Mouse (Mus musculus) spleen, adult 2 months (tissue): ENCODE measurements around the gene Taf1c. TPM values are rescaled to one million over a fixed set of nuclear protein-coding genes. Genes with fewer than 3 reads are reported as not detected.
A peak's percentile ranks its signal among the peaks of the same experiment; 100 is the strongest.

Experiments
- DNase-seq, 2 experiments: peaks; one replicate each; pipeline versions ENCODE4 v3.0.0 to v3.0.0-alpha.2; 2012 to 2021; ENCODE audit warnings: low spot score in 2 of 2, low read depth in 1 of 2
- H3K27ac ChIP-seq: fragments of 200-500 bp; 2 replicates; pipeline ENCODE4 v1.5.1; 2012; ENCODE audit warnings: low read length, inconsistent platforms; ENCODE audit not compliant: insufficient read depth
- H3K27me3 ChIP-seq: fragments of 200-500 bp; 2 replicates; pipeline ENCODE4 v1.6.1; 2012; ENCODE audit warnings: mild to moderate bottlenecking, moderate library complexity, low read length, inconsistent platforms; ENCODE audit not compliant: control insufficient read depth, insufficient read depth
- H3K36me3 ChIP-seq: fragments of 200-500 bp; 2 replicates; pipeline ENCODE4 v1.6.1; 2012; ENCODE audit warnings: mild to moderate bottlenecking, low read length, inconsistent platforms; ENCODE audit not compliant: control insufficient read depth, insufficient read depth
- H3K4me1 ChIP-seq: fragments of 200-500 bp; 2 replicates; pipeline ENCODE4 v1.6.1; 2011; ENCODE audit warnings: inconsistent platforms; ENCODE audit not compliant: control insufficient read depth, insufficient read depth, insufficient read length
- H3K4me3 ChIP-seq: fragments of 200-500 bp; 2 replicates; pipeline ENCODE4 v1.5.1; 2011; ENCODE audit warnings: mild to moderate bottlenecking, inconsistent platforms; ENCODE audit not compliant: insufficient read depth, insufficient read length; ENCODE audit errors: extremely low read depth
- CTCF ChIP-seq: fragments of 200-500 bp; IDR thresholded peaks from 2 replicates; pipeline ENCODE4 v1.5.1; 2011; ENCODE audit warnings: mild to moderate bottlenecking, inconsistent platforms; ENCODE audit not compliant: insufficient read depth, insufficient read length, insufficient replicate concordance; ENCODE audit errors: extremely low read depth
- POLR2A ChIP-seq: fragments of 200-500 bp; IDR thresholded peaks from 2 replicates; pipeline ENCODE4 v1.6.1; 2011; ENCODE audit warnings: low read depth, low read length, inconsistent platforms
- WGBS: fragments of 180-500 bp; shearing (Covaris S2); methylation state at CpG from one replicate; pipeline ENCODE4 v1.1.7; 2018; 5-methylcytosine and 5-hydroxymethylcytosine counted together
- polyA plus RNA-seq: library from polyadenylated mRNA; depleted of rRNA; stranded (reverse); fragments of >200 nt; gene quantifications from 2 replicates; pipeline ENCODE4 v1.2.3, GENCODE M21; 2012; rRNA removed

Gene Taf1c
- polyA plus RNA-seq, 1 experiment: 28.7 TPM

DNA sequence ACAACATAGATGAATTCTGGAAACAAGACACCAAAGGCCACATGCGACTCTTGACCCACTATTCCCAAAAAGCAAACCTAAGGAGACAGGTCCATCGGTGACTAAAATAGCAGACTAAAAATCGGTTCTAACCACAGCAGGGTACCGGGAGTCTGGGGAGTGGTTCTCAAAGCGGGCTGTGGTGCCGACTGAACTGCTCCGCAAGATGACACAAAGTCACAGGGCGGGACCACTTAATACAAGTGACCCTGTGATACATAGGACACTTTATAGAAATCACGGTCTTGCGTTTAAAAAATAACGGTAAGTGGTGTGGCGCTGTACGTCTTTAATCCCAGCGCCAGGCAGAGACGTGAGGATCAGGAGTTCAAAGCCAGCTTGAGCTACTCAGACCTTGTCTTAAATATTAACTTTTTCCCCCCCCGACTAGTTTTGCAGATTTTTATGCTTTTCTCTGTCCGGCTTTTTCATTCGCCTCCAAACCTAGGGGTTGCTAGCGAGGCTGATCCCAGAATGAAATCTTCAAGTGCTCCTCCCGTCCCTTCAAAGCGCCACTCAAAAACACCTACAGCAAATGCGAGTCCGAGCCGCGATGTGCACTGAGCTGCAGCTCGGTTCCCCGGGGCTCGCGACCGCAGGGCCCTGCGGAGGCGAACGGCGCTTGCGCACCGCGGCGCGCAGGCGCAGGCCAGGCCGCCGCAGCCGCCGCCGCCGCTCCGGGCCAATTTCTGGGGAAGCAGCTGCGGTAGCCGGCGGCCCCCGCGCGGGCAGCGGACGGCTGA lies 47.0 kb downstream of the Taf1c start:
- 1% methylated on average over 55 of the region's 55 CpGs for WGBS
- peaks cover 4% of the 10 kb centered on the region; the same call in 1 of the 2 replicates for H3K4me1 ChIP-seq
- no peak for TF ChIP-seq CTCF
- TF ChIP-seq POLR2A: peak; percentile 2; the same call in 1 of the 2 replicates
- peak overlapping the region; percentile 96 for H3K27ac ChIP-seq
- peaks cover 7% of the 10 kb centered on the region; the same call in 1 of the 2 replicates for H3K36me3 ChIP-seq
- peak in 1 of 2 experiments; percentile 76 for DNase-seq
- no peaks in the 10 kb centered on the region for H3K27me3 ChIP-seq
- peak overlapping the region; percentile 87 for H3K4me3 ChIP-seq

DNA sequence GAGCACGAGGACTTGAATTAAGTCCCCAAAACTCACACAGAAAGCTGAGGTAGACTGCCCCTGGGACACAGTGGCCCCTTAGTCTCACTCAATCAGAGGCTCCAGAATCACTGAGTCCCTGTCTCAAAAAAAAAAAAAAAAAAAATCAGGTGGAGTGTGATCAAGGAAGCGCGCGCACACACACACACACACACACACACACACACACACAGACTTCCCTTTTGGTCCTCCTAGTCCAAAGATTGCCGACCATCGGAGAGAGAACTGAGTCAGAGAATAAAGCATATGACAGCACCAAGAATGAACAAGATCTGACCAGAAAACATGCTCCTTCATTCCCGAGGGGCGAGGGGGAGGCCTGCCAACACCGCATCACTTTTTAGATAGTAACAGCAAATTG lies 47.9 kb downstream of the Taf1c start:
- H3K4me3 ChIP-seq: no peak overlapping the region
- no peak for TF ChIP-seq CTCF
- no peak for TF ChIP-seq POLR2A
- H3K27ac ChIP-seq: no peak overlapping the region
- peaks cover 4% of the 10 kb centered on the region; the same call in 1 of the 2 replicates for H3K4me1 ChIP-seq
- DNase-seq: no peak
- H3K27me3 ChIP-seq: no peaks in the 10 kb centered on the region
- H3K36me3 ChIP-seq: peaks cover 3% of the 10 kb centered on the region; the same call in 1 of the 2 replicates
- WGBS: 49% methylated on average over 9 of the region's 9 CpGs

DNA sequence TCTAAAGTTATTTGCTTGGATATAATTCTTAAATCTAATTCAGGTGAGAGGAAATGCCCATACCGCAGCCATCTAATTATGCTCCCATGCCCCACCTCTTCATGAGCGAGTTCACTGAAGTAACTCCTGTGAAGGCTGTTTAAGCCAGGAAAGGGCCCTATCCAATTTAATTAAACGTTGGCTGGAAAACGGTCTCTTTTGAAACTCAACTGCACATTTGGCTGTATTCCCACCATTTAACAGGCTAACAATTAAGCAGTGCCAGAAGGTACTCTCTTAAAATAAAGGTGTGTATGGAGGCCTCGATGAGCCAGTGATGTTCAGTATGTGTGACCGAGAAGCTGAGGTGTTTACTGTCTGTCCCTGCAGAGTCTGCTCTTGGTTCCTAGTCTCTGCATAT lies 49.2 kb downstream of the Taf1c start:
- H3K27me3 ChIP-seq: no peaks in the 10 kb centered on the region
- DNase-seq: no peak
- H3K27ac ChIP-seq: no peak overlapping the region
- WGBS: 86% methylated on average over 6 of the region's 6 CpGs
- TF ChIP-seq POLR2A (no peak), CTCF (no peak)
- no peaks in the 10 kb centered on the region for H3K36me3 ChIP-seq
- H3K4me1 ChIP-seq: peaks cover 4% of the 10 kb centered on the region; the same call in 1 of the 2 replicates
- H3K4me3 ChIP-seq: no peak overlapping the region

GRCm38 (mm10) chr8:119552967-119553366 lies 52.1 kb downstream of the Taf1c start:
- 72% methylated on average over 2 of the region's 2 CpGs for WGBS
- H3K4me3 ChIP-seq: no peak overlapping the region
- TF ChIP-seq POLR2A (no peak), CTCF (no peak)
- H3K27ac ChIP-seq: no peak overlapping the region
- H3K4me1 ChIP-seq: peaks cover 4% of the 10 kb centered on the region; the same call in 1 of the 2 replicates
- no peaks in the 10 kb centered on the region for H3K27me3 ChIP-seq
- no peaks in the 10 kb centered on the region for H3K36me3 ChIP-seq
- DNase-seq: no peak

DNA sequence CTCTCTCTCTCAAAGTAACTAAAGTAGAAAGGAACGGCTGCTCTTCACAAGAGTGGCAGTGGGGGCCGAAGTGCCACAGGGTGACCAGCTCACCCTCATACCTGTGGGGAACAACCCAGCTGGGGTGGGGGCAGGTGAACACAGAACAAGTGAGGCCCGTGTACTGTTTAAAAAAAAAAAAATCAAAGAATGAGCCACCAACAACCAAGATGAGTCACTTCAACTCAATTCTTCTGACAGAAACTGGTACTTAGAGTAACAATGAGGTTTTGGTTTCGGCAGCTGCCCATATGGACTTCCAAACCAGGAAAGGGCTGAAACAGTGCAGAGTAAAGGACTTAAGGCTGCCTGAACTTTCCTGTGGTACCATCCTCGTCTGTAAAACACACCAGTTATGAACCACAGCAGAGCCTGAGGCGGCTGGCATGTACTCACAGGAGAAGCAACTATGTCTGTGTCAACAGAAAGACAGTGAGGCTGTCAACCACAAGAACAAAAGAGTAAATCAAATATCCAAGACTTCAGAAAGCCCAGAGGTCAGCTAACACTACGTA lies 56.4 kb downstream of the Taf1c start:
- Histone ChIP-seq H3K27ac (no peak overlapping the region), H3K4me1 (no peaks in the 10 kb centered on the region; the same call in 1 of the 2 replicates), H3K36me3 (peaks cover 16% of the 10 kb centered on the region), H3K27me3 (no peaks in the 10 kb centered on the region), H3K4me3 (no peak overlapping the region)
- DNase-seq: no peak
- WGBS: 73% methylated on average over 7 of the region's 7 CpGs
- TF ChIP-seq CTCF: no peak
- no peak for TF ChIP-seq POLR2A

Other genes with a start within 250 kb of the Taf1c start
- gene Mlycd, start 210.3 kb downstream of the Taf1c start, polyA plus RNA-seq: 17.8 and 23.6 TPM in 2 replicates
- 15.6 and 20.7 TPM in 2 replicates for gene Osgin1, start 171.1 kb downstream of the Taf1c start, polyA plus RNA-seq
- gene Necab2, start 158.5 kb downstream of the Taf1c start, polyA plus RNA-seq: 0.23 and 0.27 TPM in 2 replicates
- gene Slc38a8, start 103.5 kb downstream of the Taf1c start, polyA plus RNA-seq: 0.13 and 0.29 TPM in 2 replicates
- gene Mbtps1, start 46.5 kb downstream of the Taf1c start, polyA plus RNA-seq: 40.5 and 48.5 TPM in 2 replicates
- gene Hsdl1, start 30.0 kb downstream of the Taf1c start, polyA plus RNA-seq: 29.9 and 39.7 TPM in 2 replicates
- not detected in 2 replicates for gene Dnaaf1, start 30.0 kb downstream of the Taf1c start, polyA plus RNA-seq
- not detected in 2 replicates for gene Adad2, start 7.5 kb upstream of the Taf1c start, polyA plus RNA-seq
- 0.13 and 0.16 TPM in 2 replicates for gene Kcng4, start 30.5 kb upstream of the Taf1c start, polyA plus RNA-seq
- 5.8 and 11.8 TPM in 2 replicates for gene Wfdc1, start 61.1 kb upstream of the Taf1c start, polyA plus RNA-seq
- gene Atp2c2, start 94.8 kb upstream of the Taf1c start, polyA plus RNA-seq: 0.28 and 0.36 TPM in 2 replicates
- 4.8 and 6.2 TPM in 2 replicates for gene Tldc1, start 173.2 kb upstream of the Taf1c start, polyA plus RNA-seq
- gene Cotl1, start 235.3 kb upstream of the Taf1c start, polyA plus RNA-seq: 606 and 770 TPM in 2 replicates